Mouse (Mus musculus) heart, postnatal 0 days (tissue): Measurements from ENCODE around the gene Gm4847. TPM values are rescaled to one million over a fixed set of nuclear protein-coding genes. Genes with fewer than 3 reads are reported as not detected.

Experiments used
- ATAC-seq: fragments of 200-750 bp; cut with Nextera tagmentation; 2 replicates; pipeline ENCODE4 v1.8.0; 2017; ENCODE audit warnings: low read depth, moderate number of reproducible peaks, moderate library complexity; ENCODE audit not compliant: insufficient read depth
- DNase-seq: peaks from one replicate; pipeline ENCODE4 v3.0.0-alpha.2; 2016; ENCODE audit warnings: low spot score
- H3K27ac ChIP-seq: fragments of 300-500 bp; sonication (generic); 2 replicates; pipeline ENCODE4 v1.5.1; 2014; ENCODE audit warnings: low read depth, mild to moderate bottlenecking
- H3K27me3 ChIP-seq: fragments of 300-500 bp; sonication (generic); 2 replicates; pipeline ENCODE4 v1.6.1; 2014; ENCODE audit warnings: low read length, mixed read lengths; ENCODE audit not compliant: control insufficient read depth, insufficient read depth
- H3K36me3 ChIP-seq: fragments of 300-500 bp; sonication (generic); replicated peaks from 2 replicates; pipeline ENCODE4 v1.6.1; 2014; ENCODE audit warnings: low read length, mixed read lengths; ENCODE audit not compliant: control insufficient read depth, insufficient read depth
- H3K4me1 ChIP-seq: fragments of 300-500 bp; sonication (generic); 2 replicates; pipeline ENCODE4 v1.6.1; 2014; ENCODE audit warnings: antibody characterized with exemption; ENCODE audit not compliant: control insufficient read depth, insufficient read depth
- H3K4me2 ChIP-seq: fragments of 300-500 bp; sonication (generic); 2 replicates; pipeline ENCODE4 v1.6.1; 2014; ENCODE audit warnings: low read depth, mild to moderate bottlenecking, low read length, moderate library complexity
- H3K4me3 ChIP-seq: fragments of 300-500 bp; sonication (generic); 2 replicates; pipeline ENCODE4 v1.5.1; 2014; ENCODE audit warnings: low read depth, low read length
- H3K9ac ChIP-seq: fragments of 300-500 bp; sonication (generic); replicated peaks from 2 replicates; pipeline ENCODE4 v1.6.1; 2014; ENCODE audit warnings: low read depth, low read length, mixed read lengths
- H3K9me3 ChIP-seq: fragments of 300-500 bp; sonication (generic); replicated peaks from 2 replicates; pipeline ENCODE4 v1.6.1; 2016; ENCODE audit warnings: low read length; ENCODE audit not compliant: control insufficient read depth
- CTCF ChIP-seq: IDR thresholded peaks from 2 replicates; pipeline ENCODE4 v1.5.1; 2016; ENCODE audit warnings: antibody characterized with exemption, control low read depth, low read depth
- EP300 ChIP-seq: IDR thresholded peaks from 2 replicates; pipeline ENCODE4 v1.6.1; 2016; ENCODE audit warnings: antibody characterized with exemption, low read depth
- WGBS: fragments of 180-500 bp; shearing (Covaris S2); extraction: QIAGEN DNeasy Blood & Tissue Kit; methylation state at CpG from one replicate; pipeline ENCODE4 v1.1.7; 2014; 5-methylcytosine and 5-hydroxymethylcytosine counted together
- microRNA-seq: library from miRNA; unstranded; fragments of <30 nt; microRNA quantifications from one replicate; pipeline ENCODE4, GENCODE M21; 2016
- polyA plus RNA-seq: library from polyadenylated mRNA; unstranded; fragments of >200 nt; fragmentation: Nextera tagmentation; extraction: Ambion mirVana; gene quantifications from 2 replicates; pipeline ENCODE4 v1.2.1, GENCODE M21; 2015
- total RNA-seq: library from RNA; depleted of rRNA; stranded (reverse); fragments of >200 nt; gene quantifications from 2 replicates; pipeline ENCODE4 v1.2.3, GENCODE M21; 2014; ENCODE audit warnings: low replicate concordance; rRNA removed

Gm4847 gene
- total RNA-seq (not detected in 2 replicates), polyA plus RNA-seq (not detected in 2 replicates)

DNA sequence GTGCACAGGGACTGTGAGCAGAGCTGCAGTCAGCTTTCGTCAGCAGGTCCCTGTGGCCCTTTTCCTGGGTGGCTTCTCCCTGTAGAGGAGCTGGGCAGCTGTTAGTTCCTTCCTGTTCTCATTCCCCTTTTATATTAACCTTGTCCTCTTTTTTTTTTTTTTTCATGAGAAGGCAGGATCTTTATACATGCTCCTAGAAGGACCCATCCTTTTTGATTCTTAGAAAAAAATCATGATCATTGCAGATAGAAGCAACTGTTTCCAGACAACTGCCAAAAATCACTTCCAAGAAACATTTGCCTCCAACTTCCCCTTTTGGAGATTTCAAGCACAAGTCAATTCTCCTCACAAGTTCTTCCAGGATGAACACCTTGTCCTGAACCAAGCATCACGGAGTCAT lies at the start of gene Gm4847:
TSS of gene Gm4847 (minus strand) at position 101 of the 400 bp plus-strand sequence.
- Histone ChIP-seq H3K9ac (no peak within 1 kb of the TSS), H3K9me3 (no peaks in the 10 kb centered on the region), H3K4me1 (no peaks in the 10 kb centered on the region), H3K27ac (no peak within 1 kb of the TSS), H3K36me3 (no peaks in the 10 kb centered on the region), H3K27me3 (no peaks in the 10 kb centered on the region), H3K4me2 (no peak within 1 kb of the TSS), H3K4me3 (no peak within 1 kb of the TSS)
- DNase-seq (no peak), ATAC-seq (no peak)
- WGBS, result 72% methylated on average over 2 of the region's 2 CpGs
- no peak for TF ChIP-seq EP300
- TF ChIP-seq CTCF, result no peak

DNA sequence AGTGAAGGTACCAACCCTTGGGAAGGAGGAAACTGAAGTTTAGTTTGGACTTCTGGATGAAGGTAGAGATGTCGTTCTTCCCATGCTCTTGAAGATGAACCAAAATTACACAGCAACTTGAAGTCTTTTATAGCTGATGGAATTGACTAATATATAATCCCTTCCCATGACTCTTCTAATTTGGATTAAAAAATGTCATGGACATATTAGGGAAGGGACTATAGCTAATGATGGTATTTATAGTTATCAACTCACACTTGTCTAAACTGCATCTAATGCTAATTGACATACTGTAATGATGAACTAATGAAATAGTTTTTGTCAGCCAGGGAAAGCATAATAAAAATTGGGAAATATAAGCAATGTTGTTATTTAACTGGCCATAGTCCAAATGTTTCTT lies 34.3 kb upstream of the Gm4847 start, which contains the start of gene Fmo9:
TSS of gene Fmo9 (minus strand) at position 101 of the 400 bp plus-strand sequence.
- no peaks in the 10 kb centered on the region for H3K9me3 ChIP-seq
- H3K4me3 ChIP-seq, result no peak within 1 kb of the TSS
- DNase-seq, result no peak
- no peaks in the 10 kb centered on the region for H3K27me3 ChIP-seq
- WGBS, result 80% methylated on average over 1 of the region's 1 CpGs
- no peak within 1 kb of the TSS for H3K27ac ChIP-seq
- no peak within 1 kb of the TSS for H3K9ac ChIP-seq
- TF ChIP-seq CTCF, result no peak
- no peak for TF ChIP-seq EP300
- H3K36me3 ChIP-seq, result no peaks in the 10 kb centered on the region
- ATAC-seq, result no peak
- H3K4me2 ChIP-seq, result no peak within 1 kb of the TSS
- H3K4me1 ChIP-seq, result no peaks in the 10 kb centered on the region

- Histone ChIP-seq H3K4me1 (no peaks in the 10 kb centered on the region), H3K36me3 (no peaks in the 10 kb centered on the region), H3K9me3 (no peaks in the 10 kb centered on the region), H3K9ac (no peak overlapping the region), H3K27me3 (no peaks in the 10 kb centered on the region), H3K4me3 (no peak overlapping the region), H3K4me2 (no peak overlapping the region), H3K27ac (no peak overlapping the region)
- DNase-seq (no peak), ATAC-seq (no peak)
- TF ChIP-seq EP300 (no peak), CTCF (no peak)
- WGBS, result 79% methylated on average over 5 of the region's 5 CpGs
Observed at GRCm38 (mm10) chr1:166669264-166669663, 21.8 kb upstream of the Gm4847 start.

DNA sequence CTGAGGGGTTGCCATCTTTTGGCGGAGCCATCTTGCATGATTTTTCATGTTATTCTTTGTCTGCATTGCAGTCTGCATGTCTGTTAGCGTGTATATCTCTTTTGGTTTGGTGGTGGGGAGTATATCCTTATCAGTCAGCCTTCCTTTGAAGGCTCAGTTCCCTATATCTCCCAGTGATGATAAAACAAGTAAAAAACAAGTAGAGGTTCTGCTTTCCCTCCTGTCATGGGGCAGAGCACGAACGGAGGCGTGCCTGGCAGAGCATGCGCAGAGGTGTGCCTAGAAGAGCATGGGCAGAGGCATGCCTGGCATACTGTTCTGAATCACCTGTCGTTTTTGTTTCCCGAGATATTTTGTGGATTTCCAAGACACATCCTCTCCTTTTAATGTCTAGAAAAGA lies 13.3 kb upstream of the Gm4847 start:
- Histone ChIP-seq H3K27me3 (no peaks in the 10 kb centered on the region), H3K9ac (no peak overlapping the region), H3K4me1 (no peaks in the 10 kb centered on the region), H3K9me3 (no peaks in the 10 kb centered on the region), H3K36me3 (no peaks in the 10 kb centered on the region), H3K4me2 (no peak overlapping the region), H3K27ac (no peak overlapping the region), H3K4me3 (no peak overlapping the region)
- 74% methylated on average over 8 of the region's 8 CpGs for WGBS
- TF ChIP-seq CTCF, result no peak
- TF ChIP-seq EP300, result no peak
- DNase-seq, result no peak
- no peak for ATAC-seq

Small RNA genes within 50 kb of the gene (microRNA-seq; reads per million reads assigned to microRNA genes)
- not detected for gene Gm22992

Other genes starting within 250 kb of the Gm4847 start
- gene Pogk, start 237.8 kb downstream of the Gm4847 start, total RNA-seq, result 17.9 and 26.3 TPM in 2 replicates
- 5.4 TPM in 2 replicates for gene Pogk, start 237.8 kb downstream of the Gm4847 start, polyA plus RNA-seq
- gene Gm4846, start 150.1 kb downstream of the Gm4847 start, total RNA-seq, result not detected in 2 replicates
- gene Gm4846, start 150.1 kb downstream of the Gm4847 start, polyA plus RNA-seq, result not detected in 2 replicates
- not detected in 2 replicates for gene Fmo9, start 34.2 kb upstream of the Gm4847 start, total RNA-seq
- not detected in 2 replicates for gene Fmo9, start 34.2 kb upstream of the Gm4847 start, polyA plus RNA-seq